11 mouse cellular contexts compared by ENCODE assay signal in the genomic region with DNA sequence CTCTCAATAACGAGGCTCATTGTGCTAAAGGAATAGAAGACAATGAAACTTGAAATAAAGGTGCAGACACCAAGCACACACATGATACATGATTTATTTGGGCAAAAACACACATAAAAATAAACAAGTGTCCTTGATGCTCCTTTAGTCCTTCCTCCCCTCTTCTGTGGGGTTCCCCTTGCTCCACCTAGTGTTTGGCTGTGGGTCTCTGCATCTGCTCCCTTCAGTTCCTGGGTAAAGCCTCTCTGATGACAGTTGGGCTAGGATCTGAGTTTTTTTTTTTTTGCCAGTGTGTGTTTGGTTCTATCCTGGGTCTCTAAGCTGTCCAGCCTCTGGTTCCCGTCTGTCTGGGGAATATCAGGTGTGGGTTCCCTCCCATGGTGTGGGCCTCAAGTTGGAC.
DNase-seq lines count a peak whose midpoint lies in the region; ATAC-seq and TF ChIP-seq lines count a peak whose summit lies in the region.
"Had no signal": no experiment of that assay in that cellular context is flagged by ENCODE, and none has a peak within 500 bp of the region (broad histone marks: within the 10 kb centered on the region; RNA-seq: fewer than 3 reads in every experiment).

No protein-coding gene starts in this region.

- 82% methylated on average over 2 of the region's 2 CpGs for WGBS in kidney, embryonic 15.5 days
- 95% methylated on average over 2 of the region's 2 CpGs for WGBS in midbrain, embryonic 13.5 days

- no peaks in the 10 kb centered on the region for H3K4me1 ChIP-seq in kidney, embryonic 15.5 days
- no peaks in the 10 kb centered on the region for H3K4me1 ChIP-seq in MEL (ENCODE audit: control insufficient read depth in 1 of 2, insufficient read depth in 2 of 2, low read length in 2 of 2)
- H3K4me1 ChIP-seq in midbrain, embryonic 13.5 days (replicated peaks): no peaks in the 10 kb centered on the region
- H3K4me1 ChIP-seq: embryonic facial prominence, embryonic 15.5 days; limb, embryonic 15.5 days had no signal

- no peaks in the 10 kb centered on the region for H3K79me2 ChIP-seq in MEL (ENCODE audit: control insufficient read depth, insufficient read depth, low read length, poor library complexity)

- H3K27me3 ChIP-seq in kidney, embryonic 15.5 days: no peaks in the 10 kb centered on the region
- no peaks in the 10 kb centered on the region for H3K27me3 ChIP-seq in MEL (ENCODE audit: control insufficient read depth in 1 of 2, insufficient read depth in 2 of 2, low read length in 2 of 2)
- H3K27me3 ChIP-seq in midbrain, embryonic 13.5 days: no peaks in the 10 kb centered on the region
- H3K27me3 ChIP-seq: embryonic facial prominence, embryonic 15.5 days; limb, embryonic 15.5 days had no signal

- peak; percentile 27 to 48 (median 31) for TF ChIP-seq CTCF in MEL (IDR thresholded peaks at IDR 0.05 in 2 of 3, conservative IDR thresholded peaks at IDR 0.05 in 1 of 3; ENCODE audit: control insufficient read depth in 1 of 3, insufficient read depth in 1 of 3, low read depth in 2 of 3, low read length in 3 of 3, poor library complexity in 1 of 3, severe bottlenecking in 1 of 3)

- ATAC-seq in kidney, embryonic 15.5 days (replicated peaks; ENCODE audit: low FRiP score): no peak
- ATAC-seq in midbrain, embryonic 13.5 days: no peak

- H3K9me3 ChIP-seq in kidney, embryonic 15.5 days (replicated peaks): no peaks in the 10 kb centered on the region
- H3K9me3 ChIP-seq in MEL (replicated peaks; ENCODE audit: insufficient read depth, low read length): no peaks in the 10 kb centered on the region
- no peaks in the 10 kb centered on the region for H3K9me3 ChIP-seq in midbrain, embryonic 13.5 days
- H3K9me3 ChIP-seq: embryonic facial prominence, embryonic 15.5 days; limb, embryonic 15.5 days had no signal

- no peak overlapping the region for H3K4me2 ChIP-seq in kidney, embryonic 15.5 days
- no peak overlapping the region for H3K4me2 ChIP-seq in midbrain, embryonic 13.5 days (replicated peaks)
- H3K4me2 ChIP-seq: embryonic facial prominence, embryonic 15.5 days; limb, embryonic 15.5 days had no signal

- TF ChIP-seq EP300 in MEL (IDR thresholded peaks at IDR 0.05; ENCODE audit: low read depth in 1 of 2, low read length in 2 of 2): no peak

- no peak overlapping the region for H3K27ac ChIP-seq in kidney, embryonic 15.5 days
- H3K27ac ChIP-seq in MEL (ENCODE audit: control insufficient read depth, low read depth, low read length): no peak overlapping the region
- H3K27ac ChIP-seq in midbrain, embryonic 13.5 days: no peak overlapping the region
- H3K27ac ChIP-seq: embryonic facial prominence, embryonic 15.5 days; limb, embryonic 15.5 days had no signal

- peak; percentile 47 for DNase-seq in adrenal gland, postnatal 14 days
- no peak for DNase-seq in adrenal gland, adult 8-10 months
- peak; percentile 10 for DNase-seq in kidney, postnatal 14 days
- DNase-seq in MEL (ENCODE audit: low read depth, low spot score): peak; percentile 34
- peak; percentile 38 for DNase-seq in lung, postnatal 10 days
- no peak for DNase-seq in embryo, embryonic 9.5 days (ENCODE audit: extremely low spot score)
- DNase-seq: gastrocnemius, postnatal 36 days had no signal

- peak; percentile 28 for TF ChIP-seq RAD21 in MEL (IDR thresholded peaks at IDR 0.05; ENCODE audit: low read depth, low read length)

- peaks cover 40% of the 10 kb centered on the region for H3K36me3 ChIP-seq in kidney, embryonic 15.5 days
- no peaks in the 10 kb centered on the region for H3K36me3 ChIP-seq in MEL (ENCODE audit: control insufficient read depth in 1 of 2, insufficient read depth in 2 of 2, low read length in 2 of 2)
- peaks cover 61% of the 10 kb centered on the region for H3K36me3 ChIP-seq in midbrain, embryonic 13.5 days

- no peak overlapping the region for H3K4me3 ChIP-seq in kidney, embryonic 15.5 days (replicated peaks)
- no peak overlapping the region for H3K4me3 ChIP-seq in MEL (ENCODE audit: control insufficient read depth in 1 of 2, insufficient read depth in 1 of 2, low read depth in 2 of 2, low read length in 2 of 2)
- H3K4me3 ChIP-seq in midbrain, embryonic 13.5 days (replicated peaks): no peak overlapping the region
- H3K4me3 ChIP-seq: embryonic facial prominence, embryonic 15.5 days; limb, embryonic 15.5 days had no signal

- H3K9ac ChIP-seq in kidney, embryonic 15.5 days: no peak overlapping the region
- H3K9ac ChIP-seq in MEL (ENCODE audit: control insufficient read depth, low read depth, low read length, poor library complexity, severe bottlenecking): no peak overlapping the region
- H3K9ac ChIP-seq in midbrain, embryonic 13.5 days (replicated peaks): no peak overlapping the region
- H3K9ac ChIP-seq: embryonic facial prominence, embryonic 15.5 days; limb, embryonic 15.5 days had no signal

- TF ChIP-seq POLR2A in MEL (IDR thresholded peaks at IDR 0.05; ENCODE audit: control insufficient read depth in 1 of 2, insufficient read depth in 1 of 2, low read depth in 1 of 2, low read length in 2 of 2, poor library complexity in 1 of 2): no peak

TF ChIP-seq in MEL, 35 proteins besides CTCF, POLR2A, EP300 and RAD21:
- no peak for TF ChIP-seq CHD2 (IDR thresholded peaks at IDR 0.05; ENCODE audit: low read length)
- TF ChIP-seq MXI1 (IDR thresholded peaks at IDR 0.05; ENCODE audit: low read depth, low read length): no peak
- TF ChIP-seq SIN3A (IDR thresholded peaks at IDR 0.05; ENCODE audit: low read length): no peak
- TF ChIP-seq SMC3 (IDR thresholded peaks at IDR 0.05; ENCODE audit: low read depth, low read length): peak; percentile 65

Comparison
In these comparisons a context has a peak if more than half of its experiments do, and no peak if none do; other contexts are left out.
1. DNase-seq: peak in adrenal gland, postnatal 14 days (single experiment), kidney, postnatal 14 days (single experiment), MEL (single experiment) and lung, postnatal 10 days (single experiment); none in adrenal gland, adult 8-10 months (single experiment) and embryo, embryonic 9.5 days (single experiment).